Mouse (Mus musculus) thymus, postnatal 14 days (tissue): ENCODE results near the gene Slc39a13.
"Not testable (repeated sequence)": the region's sequence is repeated elsewhere in the genome, so short reads cannot be mapped to it uniquely, and the experiment has no call there.

Source experiments
- DNase-seq: peaks from one replicate; pipeline ENCODE4 v3.0.0; 2021

Gene Slc39a13

GRCm38 (mm10) chr2:91070076-91070800 is at the start of gene Slc39a13:
TSS of gene Slc39a13 (minus strand) at chr2:91070417.
- peak; percentile 96 for DNase-seq

DNA sequence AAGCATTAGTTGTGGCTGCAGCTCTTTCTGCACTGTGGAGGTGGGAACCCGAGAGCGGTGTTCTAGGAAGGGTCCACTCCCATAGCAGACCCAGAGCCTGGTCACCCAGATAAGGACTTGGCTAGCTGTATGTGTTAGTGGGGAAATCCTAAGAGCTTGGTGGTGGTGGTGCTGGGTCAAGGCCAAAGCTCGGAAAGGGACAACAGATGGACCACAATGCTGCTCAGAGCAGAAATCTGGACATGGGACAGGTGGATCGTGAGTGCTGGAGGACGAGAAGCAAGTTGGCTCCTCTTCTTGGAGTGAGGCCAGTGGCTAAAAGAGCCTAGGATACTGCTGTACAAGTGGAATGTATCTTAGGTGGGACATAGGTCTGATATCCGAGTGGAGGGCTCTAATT is 49.3 kb upstream of the Slc39a13 start:
- DNase-seq: no peak

- no peak for DNase-seq
Measured at GRCm38 (mm10) chr2:91119061-91119460, 48.8 kb upstream of the Slc39a13 start.

DNA sequence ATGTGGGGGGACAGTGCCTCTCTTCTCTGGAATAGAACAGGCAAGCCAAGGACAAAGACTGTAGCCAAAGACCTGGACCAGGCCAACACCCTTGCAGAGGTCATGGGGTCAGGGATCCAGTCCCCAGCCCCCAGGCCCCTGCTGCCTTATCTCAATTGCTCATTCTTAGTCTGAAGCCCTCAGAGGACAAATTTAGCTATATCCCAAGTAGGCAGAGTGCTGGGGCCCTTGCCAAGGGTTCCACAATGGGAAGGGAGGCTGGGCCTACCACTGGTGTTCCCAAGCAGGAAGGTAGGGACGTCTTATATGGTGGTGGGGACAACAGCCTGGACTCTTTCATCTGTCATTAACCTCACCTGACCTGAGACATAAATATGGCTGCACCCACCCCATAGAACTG is 48.4 kb upstream of the Slc39a13 start:
- no peak for DNase-seq

DNA sequence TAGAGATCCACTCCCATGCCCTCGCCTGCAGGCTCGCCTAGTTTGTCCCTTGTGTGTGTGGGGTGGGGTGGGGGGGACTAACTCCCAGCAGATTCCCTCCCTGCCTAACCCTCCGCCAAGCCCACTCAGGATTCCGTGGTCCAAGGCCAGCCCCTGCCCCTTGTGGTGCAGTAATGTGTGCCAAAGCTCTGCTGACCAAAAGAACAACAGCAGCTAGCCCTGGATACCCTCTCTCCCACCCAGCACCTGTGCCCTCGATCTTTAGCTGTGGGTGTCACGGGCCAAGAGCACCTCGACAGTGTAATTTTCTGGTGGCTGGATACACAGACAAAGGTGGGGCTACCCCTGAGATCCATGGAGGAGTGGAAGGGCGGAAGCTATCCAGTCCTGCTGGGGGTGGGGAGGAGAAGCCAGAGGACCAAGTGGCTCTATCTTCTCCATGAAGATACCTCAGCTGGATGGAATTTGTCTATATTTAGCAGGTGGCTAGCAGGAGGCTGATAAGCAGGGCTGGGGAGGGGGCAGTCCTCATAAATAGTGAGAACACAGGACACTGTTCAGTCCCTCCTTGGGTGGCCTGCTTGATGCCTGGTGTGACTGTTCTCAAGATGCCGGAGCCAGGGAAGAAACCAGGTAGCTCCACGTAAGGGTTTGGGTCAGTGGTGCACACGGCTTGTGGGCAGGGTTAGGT is 47.5 kb upstream of the Slc39a13 start, which contains the start of gene Mybpc3:
Gene Mybpc3 (plus strand): TSS at position 560 of the 691 bp plus-strand sequence.
- DNase-seq: no peak

- no peak for DNase-seq
Measured at GRCm38 (mm10) chr2:91116842-91117241, 46.6 kb upstream of the Slc39a13 start.

DNA sequence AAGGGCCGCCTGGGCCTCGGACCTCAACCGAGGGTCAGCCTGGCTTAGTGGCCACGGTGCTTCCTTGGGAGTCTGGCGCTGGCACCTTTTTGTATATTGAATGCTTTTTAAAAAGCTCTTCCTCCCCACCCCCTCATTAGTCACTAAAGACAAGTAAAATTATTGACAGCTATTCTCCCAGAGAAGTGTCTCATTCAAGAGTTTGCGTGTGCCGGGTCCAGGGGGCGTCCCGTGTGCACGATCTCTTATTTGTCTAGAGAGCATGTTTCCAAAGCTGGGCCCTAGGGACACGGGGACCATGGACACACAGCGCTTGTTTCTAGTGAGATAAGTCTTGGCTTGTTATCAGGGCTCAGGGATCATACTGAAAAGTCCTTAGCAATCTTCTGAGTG is 45.4 kb upstream of the Slc39a13 start:
- DNase-seq: no peak

- peak; percentile 77 for DNase-seq
Measured at GRCm38 (mm10) chr2:91114781-91115577, 44.8 kb upstream of the Slc39a13 start.

- no peak for DNase-seq
Measured at GRCm38 (mm10) chr2:91113852-91114251, 43.6 kb upstream of the Slc39a13 start.

- DNase-seq: no peak
Measured at GRCm38 (mm10) chr2:91113334-91113733, 43.1 kb upstream of the Slc39a13 start.

DNA sequence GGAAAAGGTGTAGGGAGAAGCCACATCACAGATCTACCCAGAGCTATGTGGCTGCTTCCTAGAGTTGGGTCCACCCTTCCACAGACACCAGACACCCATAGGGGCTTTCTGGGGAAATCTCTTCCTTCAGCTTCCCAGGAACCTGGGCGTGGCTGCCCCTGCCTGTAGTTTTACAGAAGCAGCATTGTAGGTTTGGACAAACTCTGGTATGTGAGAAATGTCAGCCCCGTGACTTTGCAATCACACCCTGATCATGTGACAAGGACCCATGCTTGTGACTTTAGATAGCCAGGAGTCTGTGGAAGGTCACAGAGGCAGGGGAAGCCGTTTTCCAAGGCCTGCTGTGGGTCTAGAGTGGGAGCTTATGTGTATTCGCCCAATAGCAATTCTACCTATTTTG is 42.3 kb upstream of the Slc39a13 start:
- DNase-seq: no peak

DNA sequence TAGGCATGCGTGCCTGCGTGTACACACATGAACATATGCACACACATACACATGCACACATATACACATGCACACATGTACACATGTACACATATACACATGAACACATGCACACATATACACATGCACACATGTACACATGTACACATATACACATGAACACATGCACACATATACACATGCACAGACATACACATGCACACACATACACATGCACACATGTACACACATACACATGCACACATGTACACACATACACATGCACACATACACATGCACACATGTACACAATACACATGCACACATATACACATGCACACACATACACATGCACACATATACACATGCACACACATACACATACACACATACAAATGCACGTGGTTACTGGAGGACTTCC is 41.6 kb upstream of the Slc39a13 start:
- not testable (repeated sequence) for DNase-seq

- no peak for DNase-seq
Measured at GRCm38 (mm10) chr2:91110429-91110828, 40.2 kb upstream of the Slc39a13 start.

GRCm38 (mm10) chr2:91109807-91110385 is 39.7 kb upstream of the Slc39a13 start:
- DNase-seq: no peak

DNA sequence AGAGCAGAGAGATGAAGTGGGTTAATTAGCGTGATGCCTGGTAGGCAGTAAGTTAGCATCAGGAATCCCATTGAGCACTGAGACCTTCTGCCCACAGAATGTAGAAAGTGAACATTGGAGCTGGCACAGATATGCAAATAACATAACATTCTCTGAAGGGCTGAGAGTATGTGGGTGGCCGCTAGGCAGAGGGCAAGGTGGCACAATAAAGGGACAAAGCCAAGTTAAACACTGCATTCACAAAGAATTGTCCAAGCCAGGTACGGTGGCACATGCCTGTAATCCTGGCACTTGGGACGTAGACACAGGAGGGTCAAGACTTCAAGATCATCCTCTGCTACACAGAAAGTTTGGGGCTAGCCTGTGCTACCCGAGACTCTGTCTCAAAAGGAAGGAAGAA is 39.0 kb upstream of the Slc39a13 start:
- no peak for DNase-seq

DNA sequence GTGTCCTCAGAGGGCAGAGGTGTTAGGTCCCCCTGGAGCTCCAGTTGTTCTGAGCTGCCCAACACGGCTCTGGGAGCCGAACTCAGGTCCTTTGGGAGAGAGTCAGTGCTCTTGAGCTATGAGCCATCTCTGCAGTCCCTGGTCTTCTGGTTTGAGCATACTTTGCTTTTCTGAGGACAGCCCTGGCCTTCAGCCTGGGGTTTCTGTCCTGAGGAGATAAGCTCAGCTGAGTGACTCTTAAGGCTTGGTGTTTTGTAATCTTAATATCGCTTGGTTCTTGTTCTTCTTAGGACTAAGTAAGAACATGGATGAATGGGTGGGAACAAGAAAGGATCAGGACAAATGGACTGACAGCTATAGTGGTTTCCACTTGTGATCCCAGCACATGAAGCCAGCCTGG is 37.9 kb upstream of the Slc39a13 start:
- no peak for DNase-seq

- peak; percentile 94 for DNase-seq
Measured at GRCm38 (mm10) chr2:91101124-91101740, 31.0 kb upstream of the Slc39a13 start.

GRCm38 (mm10) chr2:91098156-91098555 is 27.9 kb upstream of the Slc39a13 start:
- no peak for DNase-seq

DNA sequence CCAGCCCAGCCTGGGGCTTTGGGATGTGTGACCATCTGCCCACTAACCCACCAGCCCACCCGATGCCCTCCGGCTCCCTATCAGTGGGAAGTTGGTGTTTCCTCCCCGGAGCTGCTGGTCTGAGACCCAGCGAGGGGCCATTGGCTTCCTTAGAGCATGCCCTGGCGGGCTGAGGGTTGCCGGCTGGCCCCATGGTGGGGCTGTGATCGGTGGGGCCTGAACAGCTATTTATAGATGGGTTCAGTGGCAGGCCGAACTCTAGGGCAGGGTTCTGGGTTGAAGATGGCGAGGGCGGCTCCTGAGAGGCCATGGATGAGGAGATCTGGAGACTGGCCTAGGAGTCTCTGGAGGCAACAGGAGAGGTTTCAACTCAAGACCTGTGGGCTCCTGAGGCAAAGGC is 26.8 kb upstream of the Slc39a13 start:
- no peak for DNase-seq

- DNase-seq: no peak
Measured at GRCm38 (mm10) chr2:91096524-91096923, 26.3 kb upstream of the Slc39a13 start.

- no peak for DNase-seq
Measured at GRCm38 (mm10) chr2:91090827-91091226, 20.6 kb upstream of the Slc39a13 start.

DNA sequence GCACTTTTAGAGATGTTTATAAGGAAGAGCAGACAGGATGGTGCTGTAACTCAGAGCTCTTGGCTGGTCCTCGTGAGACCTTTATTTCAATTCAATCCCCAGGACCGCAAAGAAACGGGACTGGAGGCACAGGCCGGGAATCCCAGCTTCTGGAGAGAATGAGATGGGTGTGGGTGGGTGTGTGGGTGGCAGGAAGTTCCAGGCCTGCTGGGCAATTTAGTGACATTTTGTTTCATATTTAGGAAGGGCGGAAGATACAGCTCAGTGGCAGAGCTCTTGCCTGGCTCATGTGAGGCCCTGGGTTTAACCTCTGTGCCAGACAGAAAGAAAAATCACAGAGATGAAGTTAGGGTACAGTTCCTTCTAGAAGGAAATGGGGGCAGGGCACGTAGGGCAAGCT is 20.0 kb upstream of the Slc39a13 start:
- no peak for DNase-seq

DNA sequence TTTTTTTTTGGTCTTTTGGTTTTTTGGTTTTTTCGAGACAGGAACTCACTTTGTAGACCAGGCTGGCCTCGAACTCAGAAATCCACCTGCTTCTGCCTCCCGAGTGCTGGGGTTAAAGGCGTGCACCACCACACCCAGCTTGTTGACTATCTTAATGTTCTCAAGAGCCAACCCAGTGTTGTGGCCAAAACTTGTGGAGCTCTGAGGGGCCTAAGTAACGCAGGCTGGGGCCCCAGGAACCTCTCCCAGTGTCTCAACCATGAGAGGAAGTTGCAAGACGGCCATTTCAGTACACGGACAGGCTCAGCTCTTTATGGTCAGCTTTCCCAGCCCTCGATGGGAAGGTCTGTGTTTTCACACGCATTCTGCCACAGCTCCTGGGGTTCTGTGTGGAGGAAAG is 18.8 kb upstream of the Slc39a13 start:
- no peak for DNase-seq
